Mouse (Mus musculus) stomach, embryonic 14.5 days (tissue): ENCODE results near the gene Noto. TPM values are rescaled to one million over a fixed set of nuclear protein-coding genes. Genes with fewer than 3 reads are reported as not detected.
"Not testable (repeated sequence)": the region's sequence is repeated elsewhere in the genome, so short reads cannot be mapped to it uniquely, and the experiment has no call there.

Source experiments
- ATAC-seq: fragments of 200-750 bp; cut with Nextera tagmentation; 2 replicates; pipeline ENCODE4 v1.8.0; 2017; ENCODE audit warnings: low read depth, moderate TSS enrichment; ENCODE audit not compliant: insufficient number of reproducible peaks, insufficient read depth, low FRiP score
- H3K27ac ChIP-seq: fragments of 300-500 bp; sonication (generic); 2 replicates; pipeline ENCODE4 v1.5.1; 2014; ENCODE audit warnings: mild to moderate bottlenecking, low read length, moderate library complexity, mixed read lengths
- H3K27me3 ChIP-seq: fragments of 300-500 bp; sonication (generic); 2 replicates; pipeline ENCODE4 v1.6.1; 2014; ENCODE audit warnings: low read length, control low read depth, mixed read lengths; ENCODE audit not compliant: control insufficient read depth, insufficient read depth
- H3K36me3 ChIP-seq: fragments of 300-500 bp; sonication (generic); 2 replicates; pipeline ENCODE4 v1.6.1; 2014; ENCODE audit warnings: mild to moderate bottlenecking, control low read depth, low read length, moderate library complexity, mixed read lengths; ENCODE audit not compliant: control insufficient read depth, insufficient read depth
- H3K4me1 ChIP-seq: fragments of 300-500 bp; sonication (generic); 2 replicates; pipeline ENCODE4 v1.6.1; 2014; ENCODE audit warnings: low read length, control low read depth, mixed read lengths; ENCODE audit not compliant: control insufficient read depth, insufficient read depth
- H3K4me2 ChIP-seq: fragments of 300-500 bp; sonication (generic); replicated peaks from 2 replicates; pipeline ENCODE4 v1.6.1; 2014; ENCODE audit warnings: low read depth, low read length, control low read depth
- H3K4me3 ChIP-seq: fragments of 300-500 bp; sonication (generic); 2 replicates; pipeline ENCODE4 v1.5.1; 2014; ENCODE audit warnings: low read depth, low read length, control low read depth
- H3K9ac ChIP-seq: fragments of 300-500 bp; sonication (generic); replicated peaks from 2 replicates; pipeline ENCODE4 v1.6.1; 2014; ENCODE audit warnings: low read depth, mild to moderate bottlenecking, control low read depth, low read length, moderate library complexity, mixed read lengths
- H3K9me3 ChIP-seq: fragments of 300-500 bp; sonication (generic); 2 replicates; pipeline ENCODE4 v1.6.1; 2016; ENCODE audit warnings: low read depth, low read length, control low read depth; ENCODE audit not compliant: control insufficient read depth
- WGBS: fragments of 180-500 bp; shearing (Covaris S2); extraction: QIAGEN DNeasy Blood & Tissue Kit; methylation state at CpG from one replicate; pipeline ENCODE4 v1.1.7; 2014; 5-methylcytosine and 5-hydroxymethylcytosine counted together
- polyA plus RNA-seq: library from polyadenylated mRNA; unstranded; fragments of >200 nt; fragmentation: Nextera tagmentation; extraction: Ambion mirVana; gene quantifications from 2 replicates; pipeline ENCODE4 v1.2.1, GENCODE M21; 2014

The Noto gene
- polyA plus RNA-seq, 1 experiment from 2014 or later, result not detected

DNA sequence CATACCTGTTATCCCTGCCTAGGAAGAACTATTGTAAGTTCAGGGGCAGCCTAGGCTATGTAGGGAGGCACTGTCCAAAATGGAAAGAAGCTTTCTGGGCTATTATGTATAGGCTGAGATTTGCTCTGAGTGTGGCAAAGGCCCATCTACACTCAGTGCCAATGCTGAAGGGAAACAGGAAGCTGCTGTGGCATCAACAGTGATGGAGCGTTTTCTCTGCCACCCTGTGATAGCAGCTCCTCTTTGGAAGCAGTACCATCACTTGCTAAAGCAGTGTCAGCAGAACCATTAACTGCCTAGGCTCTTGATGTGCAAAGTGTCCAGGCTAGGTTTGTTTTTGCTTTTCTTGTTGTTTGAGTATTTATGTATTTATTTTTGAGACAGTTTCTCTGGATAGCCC lies 12.5 kb downstream of the Noto start:
- no peak for ATAC-seq
- Histone ChIP-seq H3K4me3 (no peak overlapping the region), H3K27ac (no peak overlapping the region), H3K9me3 (no peaks in the 10 kb centered on the region), H3K9ac (no peak overlapping the region), H3K36me3 (peaks cover 22% of the 10 kb centered on the region), H3K4me2 (no peak overlapping the region), H3K4me1 (0 out of 2 replicates have a peak, but pooled peaks cover 4% of the 10 kb centered on the region), H3K27me3 (no peaks in the 10 kb centered on the region)
- WGBS, result 96% methylated on average over 1 of the region's 1 CpGs

DNA sequence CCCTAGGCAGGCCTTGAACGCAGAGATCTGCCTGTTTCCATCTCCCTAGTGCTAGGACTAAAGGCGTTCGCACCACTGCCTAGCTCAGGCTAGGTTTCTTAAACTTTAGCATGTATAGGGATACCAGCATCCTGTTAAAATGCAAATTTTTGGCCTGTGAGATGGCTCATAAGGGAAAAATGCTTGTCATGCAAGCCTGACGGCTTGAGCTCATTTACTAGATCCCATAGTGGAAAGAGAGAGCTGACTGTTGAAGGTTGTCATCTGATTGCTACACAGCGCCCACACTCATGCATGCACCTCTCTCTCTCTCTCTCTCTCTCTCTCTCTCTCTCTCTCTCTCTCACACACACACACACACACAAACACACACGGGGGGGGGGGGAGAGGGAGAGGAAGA lies 12.9 kb downstream of the Noto start:
- 91% methylated on average over 5 of the region's 6 CpGs for WGBS
- no peak overlapping the region for H3K4me2 ChIP-seq

DNA sequence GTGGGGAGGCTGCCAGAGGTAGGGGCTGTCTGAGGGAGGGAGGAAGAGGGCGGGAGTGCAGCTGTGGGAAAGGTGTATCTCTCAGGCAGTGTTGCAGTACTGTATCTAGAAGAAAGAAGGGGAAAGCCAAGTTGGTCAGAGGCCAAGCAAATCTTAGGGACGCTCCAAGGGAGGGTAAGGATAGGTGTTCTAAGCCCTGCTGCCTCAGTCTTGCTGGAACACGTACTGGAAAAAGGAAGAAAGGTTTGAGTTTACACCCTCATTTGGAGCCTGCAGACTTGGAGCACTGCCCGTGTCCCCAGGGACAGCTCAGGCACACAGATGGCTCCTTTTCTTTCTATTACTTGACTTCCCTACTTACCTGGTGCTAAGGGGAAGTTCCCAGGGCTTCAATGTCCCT lies 17.5 kb downstream of the Noto start:
- H3K36me3 ChIP-seq, result peaks cover 48% of the 10 kb centered on the region
- no peak overlapping the region for H3K4me2 ChIP-seq
- H3K9me3 ChIP-seq, result no peaks in the 10 kb centered on the region

More for the DNA sequence above, 12.9 kb downstream of the Noto start:
- peaks cover 27% of the 10 kb centered on the region for H3K36me3 ChIP-seq
- no peak overlapping the region for H3K27ac ChIP-seq
- no peaks in the 10 kb centered on the region for H3K9me3 ChIP-seq
- no peak overlapping the region for H3K4me3 ChIP-seq
- no peak overlapping the region for H3K9ac ChIP-seq
- H3K27me3 ChIP-seq, result no peaks in the 10 kb centered on the region
- H3K4me1 ChIP-seq, result 0 out of 2 replicates have a peak, but pooled peaks cover 4% of the 10 kb centered on the region
- no peak for ATAC-seq

DNA sequence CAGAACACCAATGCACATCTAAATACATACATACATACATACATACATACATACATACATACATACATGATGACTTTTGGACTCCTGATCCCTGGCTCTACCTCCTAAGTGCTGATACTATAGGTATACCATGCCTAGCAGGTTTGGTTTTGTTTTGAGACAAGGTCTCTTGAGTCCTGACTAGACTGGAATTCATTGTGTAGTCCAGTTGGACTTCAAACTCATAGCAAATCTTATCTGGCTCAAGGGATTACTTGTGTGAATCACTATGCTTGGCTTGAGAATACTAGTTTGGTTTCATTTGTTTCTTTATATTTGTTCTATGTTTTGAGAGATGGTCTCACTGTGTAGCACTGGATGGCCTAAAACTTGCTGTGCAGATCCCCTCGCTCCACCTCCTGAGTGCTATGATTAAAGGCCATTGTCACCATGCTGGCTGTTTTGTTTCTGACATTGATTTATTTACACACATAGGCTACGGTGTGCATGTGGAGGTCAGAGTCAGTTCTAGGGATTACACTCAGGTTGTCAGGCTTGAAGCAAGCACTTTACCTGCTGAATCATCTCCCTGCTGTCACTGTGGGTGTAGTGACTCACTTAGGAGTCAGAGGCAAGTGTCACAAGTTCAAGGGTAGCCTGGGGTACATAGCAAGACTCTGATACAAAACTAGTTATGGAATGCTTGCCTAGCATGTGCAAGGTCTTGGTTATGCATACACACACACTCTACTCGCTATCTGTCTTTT lies 20.0 kb downstream of the Noto start:
- WGBS, result 71% methylated on average over 3 of the region's 3 CpGs
- Histone ChIP-seq H3K4me2 (no peak overlapping the region), H3K4me3 (no peak overlapping the region), H3K36me3 (peaks cover 54% of the 10 kb centered on the region), H3K4me1 (no peaks in the 10 kb centered on the region), H3K27me3 (no peaks in the 10 kb centered on the region), H3K9ac (no peak overlapping the region), H3K27ac (no peak overlapping the region), H3K9me3 (no peaks in the 10 kb centered on the region)
- ATAC-seq, result no peak

More for the DNA sequence above, 17.5 kb downstream of the Noto start:
- H3K27me3 ChIP-seq, result no peaks in the 10 kb centered on the region
- 84% methylated on average over 4 of the region's 4 CpGs for WGBS
- H3K4me3 ChIP-seq, result no peak overlapping the region
- H3K27ac ChIP-seq, result no peak overlapping the region
- H3K4me1 ChIP-seq, result no peaks in the 10 kb centered on the region
- ATAC-seq, result no peak
- no peak overlapping the region for H3K9ac ChIP-seq

DNA sequence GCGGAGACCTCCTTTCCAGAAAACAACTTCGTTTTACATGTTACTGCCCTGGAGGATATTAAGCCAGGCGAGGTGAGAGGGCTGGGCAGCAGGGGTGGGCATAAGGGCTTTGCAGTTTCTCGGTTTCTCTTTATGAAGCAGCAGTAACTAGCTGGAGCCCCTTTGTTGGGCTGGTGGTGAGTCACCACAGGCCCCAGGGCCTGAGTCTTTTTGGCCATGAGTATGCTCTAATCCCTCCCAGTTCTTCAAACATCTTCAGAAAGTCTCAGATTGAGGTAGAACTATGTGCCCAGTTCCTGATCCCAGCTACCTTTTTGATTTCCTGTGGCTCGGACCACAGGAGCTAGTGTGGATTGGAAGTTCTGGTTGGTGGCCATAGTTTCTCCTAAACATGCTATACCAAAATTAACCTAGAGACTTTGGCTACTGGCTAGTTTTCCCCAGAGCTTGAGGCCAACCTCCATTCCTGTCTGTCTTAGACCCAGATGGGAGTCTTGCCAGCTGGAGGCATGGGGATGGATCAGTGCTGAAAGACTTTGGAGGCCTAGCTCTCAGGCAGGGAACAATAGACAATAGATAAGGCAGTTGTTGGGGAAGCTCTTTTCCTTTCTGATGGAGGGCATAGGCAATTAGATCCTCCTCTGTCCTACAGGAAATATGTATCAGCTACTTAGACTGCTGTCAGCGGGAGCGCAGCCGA lies 20.7 kb downstream of the Noto start:
- ATAC-seq, result no peak
- 85% methylated on average over 8 of the region's 8 CpGs for WGBS
- Histone ChIP-seq H3K4me1 (no peaks in the 10 kb centered on the region), H3K9me3 (no peaks in the 10 kb centered on the region), H3K36me3 (peaks cover 49% of the 10 kb centered on the region), H3K4me3 (no peak overlapping the region), H3K27me3 (no peaks in the 10 kb centered on the region), H3K4me2 (no peak overlapping the region), H3K9ac (no peak overlapping the region), H3K27ac (no peak overlapping the region)

DNA sequence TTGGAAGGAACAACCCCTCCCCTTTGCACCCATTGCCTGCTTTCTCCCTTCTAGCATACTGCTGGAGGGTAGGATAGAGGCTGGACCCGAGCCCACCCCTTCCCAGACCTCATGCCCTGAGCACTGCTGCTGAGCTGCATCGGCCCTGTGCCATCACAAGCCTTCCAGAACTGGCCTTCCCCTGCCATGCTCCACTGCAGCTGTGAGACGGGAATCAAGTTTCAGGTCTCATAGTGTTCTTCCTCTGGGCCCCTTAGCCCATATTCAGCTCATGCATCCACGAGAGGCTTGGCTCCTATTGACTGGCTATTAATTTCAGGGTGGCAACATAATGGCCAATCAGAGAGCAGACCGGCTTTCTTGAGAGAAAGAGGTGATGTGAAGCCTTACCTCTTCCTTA lies 21.6 kb downstream of the Noto start:
- H3K4me2 ChIP-seq, result no peak overlapping the region
- 91% methylated on average over 5 of the region's 5 CpGs for WGBS

DNA sequence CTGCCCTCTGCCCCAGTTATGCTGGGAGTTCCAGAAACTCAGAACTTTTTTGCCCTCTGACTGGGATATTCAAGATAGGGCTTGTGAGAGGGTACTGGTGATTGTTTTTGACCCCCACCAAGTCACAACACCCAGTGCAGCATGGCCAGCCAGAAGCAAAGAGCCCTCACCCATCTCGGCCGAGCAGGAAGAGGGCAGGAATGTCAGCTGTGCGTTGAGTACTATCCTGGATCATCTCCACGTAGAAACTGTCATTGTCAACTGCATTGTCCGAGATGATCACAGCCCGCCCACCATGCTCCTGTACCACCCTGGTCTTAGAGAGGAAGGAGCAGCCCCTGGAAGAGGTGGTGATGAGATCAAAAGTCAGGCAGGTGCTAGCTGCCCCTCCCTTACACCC lies 23.7 kb downstream of the Noto start:
- Histone ChIP-seq H3K9ac (no peak overlapping the region), H3K27me3 (no peaks in the 10 kb centered on the region), H3K4me2 (no peak overlapping the region), H3K4me1 (no peaks in the 10 kb centered on the region), H3K27ac (no peak overlapping the region), H3K4me3 (no peak overlapping the region), H3K36me3 (peaks cover 26% of the 10 kb centered on the region), H3K9me3 (no peaks in the 10 kb centered on the region)
- ATAC-seq, result no peak
- 91% methylated on average over 6 of the region's 6 CpGs for WGBS

More for the DNA sequence above, 21.6 kb downstream of the Noto start:
- no peak overlapping the region for H3K4me3 ChIP-seq
- H3K9ac ChIP-seq, result no peak overlapping the region
- H3K4me1 ChIP-seq, result no peaks in the 10 kb centered on the region
- peaks cover 43% of the 10 kb centered on the region for H3K36me3 ChIP-seq
- no peak for ATAC-seq
- no peak overlapping the region for H3K27ac ChIP-seq
- H3K27me3 ChIP-seq, result no peaks in the 10 kb centered on the region
- H3K9me3 ChIP-seq, result no peaks in the 10 kb centered on the region

DNA sequence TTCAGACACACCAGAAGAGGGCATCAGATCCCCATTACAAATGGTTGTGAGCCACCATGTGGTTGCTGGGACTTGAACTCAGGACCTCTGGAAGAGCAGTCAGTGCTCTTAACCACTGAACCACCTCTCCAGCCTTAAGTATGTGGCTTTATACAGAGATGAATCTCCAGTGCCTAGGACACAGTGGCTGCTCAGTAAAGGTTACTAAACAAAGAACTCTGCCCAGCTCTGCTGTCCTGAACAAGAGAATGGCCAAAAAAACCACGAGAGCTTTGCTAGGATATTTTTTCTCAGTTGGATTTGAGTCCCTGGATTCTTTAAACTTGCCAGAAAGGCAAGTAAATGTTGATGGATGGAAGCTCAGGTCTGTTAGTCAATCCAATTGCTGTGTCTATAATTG lies 26.5 kb downstream of the Noto start:
- H3K9ac ChIP-seq, ATAC-seq, H3K27me3 ChIP-seq, H3K9me3 ChIP-seq, H3K4me3 ChIP-seq, H3K27ac ChIP-seq: not testable (repeated sequence)
- Histone ChIP-seq H3K36me3 (peaks cover 20% of the 10 kb centered on the region), H3K4me1 (peaks cover 10% of the 10 kb centered on the region; the same call in 1 of the 2 replicates), H3K4me2 (peak overlapping the region; percentile 87; the same call in 1 of the 2 replicates)
- WGBS, result 63% methylated on average over 1 of the region's 1 CpGs
